Mouse (Mus musculus) cerebellum, adult 11 months (tissue): ENCODE results near the gene 1110004F10Rik.
A peak's percentile ranks its signal among the peaks of the same experiment; 100 is the strongest.

ENCODE experiments used
- DNase-seq: peaks from one replicate; pipeline ENCODE4 v3.0.0; 2022

The 1110004F10Rik gene

DNA sequence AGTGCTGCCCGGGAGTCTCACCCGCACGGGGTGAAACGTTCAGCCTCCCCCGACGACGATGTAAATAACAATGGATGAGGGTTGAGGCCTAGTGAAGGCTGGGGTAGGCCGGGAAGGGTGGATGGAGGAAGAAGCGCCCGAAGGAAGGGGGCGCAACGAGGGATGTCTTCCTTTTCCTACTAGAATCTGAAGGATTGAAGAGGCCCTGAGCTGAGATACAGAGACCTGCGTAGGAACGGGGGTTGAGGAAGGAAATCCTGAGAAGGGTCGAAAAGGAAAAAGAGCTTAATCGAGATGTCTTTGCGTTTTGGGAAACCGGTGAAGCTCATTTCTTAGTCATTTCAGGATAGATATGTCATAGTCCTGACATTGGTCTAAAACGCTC is 54.3 kb downstream of the 1110004F10Rik start:
- no peak for DNase-seq

- DNase-seq: no peak
Measured at GRCm38 (mm10) chr7:116099952-116100528, 60.8 kb downstream of the 1110004F10Rik start.

DNA sequence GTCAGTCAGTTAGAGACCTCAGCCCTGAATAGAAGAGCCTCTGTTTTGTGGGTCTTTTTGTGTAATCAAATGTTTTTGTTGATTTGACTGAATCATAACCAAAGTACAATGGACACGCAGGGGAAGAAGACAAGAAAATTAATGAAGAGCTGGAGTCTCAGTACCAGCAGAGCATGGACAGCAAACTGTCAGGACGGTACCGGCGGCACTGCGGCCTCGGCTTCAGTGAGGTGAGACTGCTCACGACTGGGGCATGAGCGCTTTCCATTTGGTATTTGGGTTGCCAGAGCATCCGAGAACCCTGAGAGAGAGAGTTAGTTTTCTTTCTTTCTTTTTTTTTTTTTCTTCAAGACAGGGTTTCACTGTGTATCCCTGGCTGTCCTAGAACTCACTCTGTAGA is 63.9 kb downstream of the 1110004F10Rik start:
- DNase-seq: no peak

- DNase-seq: no peak
Measured at GRCm38 (mm10) chr7:116110661-116111060, 71.5 kb downstream of the 1110004F10Rik start.

DNA sequence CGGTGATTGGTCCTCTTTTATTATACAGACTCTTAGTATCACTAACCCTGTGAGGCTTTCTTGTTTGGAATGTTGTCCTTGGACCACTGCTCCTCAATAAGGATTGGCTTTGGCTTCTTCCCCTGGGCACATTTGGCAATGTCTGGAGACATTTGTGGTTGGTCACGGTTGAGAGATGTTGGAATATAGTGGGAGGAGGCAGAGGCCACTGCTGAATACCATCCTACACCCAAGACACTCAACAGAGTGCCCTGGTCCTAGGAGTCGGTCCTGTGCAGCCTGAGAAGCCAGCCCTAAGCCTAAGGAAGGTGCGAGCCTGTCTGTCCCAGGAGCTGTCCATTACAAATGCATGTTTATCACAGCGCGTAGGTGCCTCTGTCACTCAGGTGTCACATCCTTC is 72.3 kb downstream of the 1110004F10Rik start:
- DNase-seq: no peak

DNA sequence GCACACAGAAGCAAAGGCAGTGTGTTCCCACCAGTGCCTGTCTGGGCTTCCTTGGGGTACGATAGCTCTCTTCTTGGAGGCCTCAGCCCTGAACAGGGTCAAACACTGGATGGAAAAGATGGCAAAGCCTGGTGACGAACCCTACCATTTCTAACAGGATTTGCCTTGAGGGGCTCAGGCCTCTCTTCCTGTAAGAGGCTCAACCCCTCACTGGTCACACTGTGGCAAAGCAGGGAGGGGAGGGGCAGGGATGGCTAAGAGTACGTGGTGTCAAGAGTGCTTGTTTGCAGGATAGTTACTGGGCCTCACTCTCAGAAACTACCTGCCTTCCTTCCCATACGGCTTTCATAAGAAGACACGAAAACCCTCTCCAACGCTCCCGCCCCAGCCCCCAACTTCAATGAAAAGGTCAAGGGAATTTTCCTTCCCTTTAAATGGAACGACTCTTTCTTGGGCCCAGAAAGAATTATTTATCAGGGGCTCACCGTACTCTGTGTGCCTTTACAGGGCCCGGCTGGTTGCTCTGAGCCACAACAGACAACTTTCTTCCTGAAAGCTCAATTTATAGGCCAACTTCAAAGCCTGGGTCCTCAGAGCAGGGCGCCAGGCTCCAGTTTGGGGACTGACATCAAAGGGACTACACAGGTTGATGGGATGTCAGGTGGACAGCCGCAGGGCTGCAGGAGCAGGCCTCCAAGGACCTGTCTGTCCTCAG is 76.2 kb downstream of the 1110004F10Rik start:
- DNase-seq: no peak

DNA sequence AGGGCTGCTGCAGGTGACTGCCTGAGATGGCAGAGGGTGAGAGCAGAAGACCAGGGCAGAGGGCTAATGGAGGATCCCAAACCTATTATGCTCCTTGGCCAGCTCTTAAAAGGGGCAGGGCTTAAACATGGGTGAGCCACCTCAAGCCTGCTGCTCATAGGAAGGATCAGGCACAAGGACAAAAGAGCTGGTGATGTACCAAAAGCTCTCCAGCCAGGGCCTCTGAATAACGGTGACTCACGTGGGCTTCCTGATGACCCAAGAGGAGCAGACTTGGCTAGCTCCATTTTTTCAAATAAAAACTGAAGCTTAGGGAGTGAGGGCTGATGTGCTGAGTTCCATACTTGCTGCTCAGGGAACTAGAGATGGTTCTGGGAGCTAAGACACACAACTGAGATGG is 76.8 kb downstream of the 1110004F10Rik start:
- DNase-seq: no peak

DNA sequence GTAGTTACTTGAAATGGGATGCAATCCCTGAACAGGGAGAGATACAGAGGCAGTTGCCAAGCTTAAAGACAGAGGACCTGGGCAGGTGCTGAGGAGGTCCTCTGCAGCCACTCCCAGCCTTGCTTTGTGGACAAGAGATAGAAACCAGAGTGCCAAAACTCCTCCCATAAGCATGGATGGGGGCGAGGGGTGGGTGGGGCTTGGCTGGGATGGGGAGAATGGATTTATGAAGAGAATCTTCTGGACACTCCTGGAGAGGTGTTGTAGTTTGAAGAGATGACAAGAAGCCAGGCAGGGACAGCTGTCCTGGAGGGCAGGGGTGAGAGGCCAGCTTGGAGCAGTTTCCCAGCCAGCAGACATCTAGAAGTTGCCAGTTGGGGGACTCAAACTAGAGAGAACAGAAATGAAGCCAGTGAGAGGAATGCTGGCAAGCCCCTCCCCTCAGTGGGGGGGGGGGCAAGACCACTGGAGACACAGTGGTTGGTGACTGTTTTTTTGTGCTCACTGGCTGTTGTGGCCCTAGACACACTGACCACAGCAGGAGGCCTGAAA is 80.2 kb downstream of the 1110004F10Rik start:
- no peak for DNase-seq

GRCm38 (mm10) chr7:116120737-116121136 is 81.5 kb downstream of the 1110004F10Rik start:
- DNase-seq: no peak

GRCm38 (mm10) chr7:116121202-116121601 is 82.0 kb downstream of the 1110004F10Rik start:
- no peak for DNase-seq

DNA sequence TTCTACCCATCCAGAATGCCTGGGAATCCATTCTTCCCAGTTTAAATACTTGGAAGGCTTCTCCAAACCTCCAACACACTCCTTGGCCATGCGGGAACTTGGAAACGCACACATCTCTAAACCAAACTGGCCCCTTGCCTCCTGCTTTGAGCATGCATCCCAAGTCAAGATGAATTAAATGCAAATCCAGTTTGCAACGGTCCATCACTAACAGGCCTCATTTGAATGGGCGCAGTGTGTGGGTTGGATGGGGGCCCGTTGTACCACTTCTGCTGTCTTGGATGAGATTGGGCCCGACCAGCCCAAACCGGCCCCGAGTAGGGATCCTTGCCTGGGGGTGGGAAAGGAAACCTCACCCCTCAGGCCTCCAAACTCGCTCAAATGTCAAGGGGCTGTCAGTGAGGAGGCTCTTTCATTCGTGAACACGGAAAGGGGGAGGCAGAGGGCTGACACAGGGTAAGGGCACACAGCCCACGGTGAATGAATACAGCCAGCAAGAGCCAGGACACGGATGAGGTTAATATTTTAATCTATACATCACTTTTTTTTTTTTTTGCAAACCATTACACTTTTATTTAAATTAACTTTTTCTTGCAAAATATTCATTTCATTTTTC is 83.9 kb downstream of the 1110004F10Rik start:
- DNase-seq: no peak

GRCm38 (mm10) chr7:116123597-116123985 is 84.4 kb downstream of the 1110004F10Rik start:
- DNase-seq: no peak

- no peak for DNase-seq
Measured at GRCm38 (mm10) chr7:116124057-116124456, 84.9 kb downstream of the 1110004F10Rik start.

GRCm38 (mm10) chr7:116125671-116126070 is 86.5 kb downstream of the 1110004F10Rik start:
- no peak for DNase-seq

DNA sequence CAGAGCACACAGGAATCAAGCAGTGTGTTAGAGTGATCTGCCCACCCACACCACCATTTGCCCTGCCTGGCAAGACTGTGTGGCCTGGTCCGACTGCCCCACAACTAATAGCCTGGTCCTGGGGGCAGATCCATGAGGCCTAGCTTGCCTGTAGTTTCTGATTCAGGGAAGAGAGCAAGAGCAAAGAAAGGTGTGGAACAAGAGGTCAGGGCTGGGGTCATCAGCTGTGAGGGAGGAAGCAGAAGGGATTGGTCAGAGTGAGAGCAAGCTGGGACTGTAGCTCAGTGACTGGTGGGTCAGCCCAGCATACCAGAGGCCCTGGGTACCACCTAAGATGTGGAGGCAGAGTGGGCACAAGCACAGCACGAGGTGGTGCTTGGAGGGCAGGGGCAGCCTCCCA is 87.9 kb downstream of the 1110004F10Rik start:
- DNase-seq: no peak

GRCm38 (mm10) chr7:116128286-116128685 is 89.1 kb downstream of the 1110004F10Rik start:
- DNase-seq: no peak

DNA sequence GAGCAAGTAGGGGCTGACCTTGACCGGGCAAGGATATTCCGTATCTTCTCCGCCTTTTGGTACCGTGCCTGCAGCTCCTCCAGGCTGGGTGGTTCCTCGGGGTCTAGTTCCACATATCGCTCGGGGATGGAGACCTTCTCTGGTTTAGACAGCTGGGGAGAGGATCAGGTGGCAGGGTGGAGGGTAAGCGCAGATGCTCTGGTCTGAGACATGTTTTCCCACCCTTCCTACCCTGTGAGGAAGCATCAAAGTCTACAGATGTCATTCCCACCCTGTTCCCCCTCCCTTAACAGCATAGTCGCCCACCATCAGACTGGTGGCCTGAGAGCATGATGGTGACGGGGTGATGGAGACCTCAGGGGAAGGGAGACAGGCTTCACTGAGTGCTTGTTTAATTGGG is 90.2 kb downstream of the 1110004F10Rik start:
- no peak for DNase-seq

DNA sequence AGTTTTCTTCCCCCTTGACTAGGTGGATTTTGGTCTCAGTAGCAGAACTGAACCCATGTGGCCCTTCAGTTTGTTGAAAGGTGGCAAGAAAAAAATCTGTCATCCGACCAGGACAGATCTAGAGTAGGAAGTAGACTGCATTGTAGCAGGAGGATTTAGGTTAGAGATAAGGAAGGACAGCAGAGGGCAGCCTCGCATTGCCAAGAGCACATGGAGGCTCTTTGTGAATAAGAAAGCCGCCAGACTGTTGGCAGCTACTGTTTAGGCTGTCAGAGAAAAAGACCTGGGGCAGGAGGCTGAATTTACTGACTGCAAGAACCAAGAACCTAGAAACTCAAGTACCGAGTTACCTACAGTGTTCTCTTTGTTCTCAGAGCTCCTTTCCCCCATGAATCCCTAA is 92.2 kb downstream of the 1110004F10Rik start:
- no peak for DNase-seq

GRCm38 (mm10) chr7:116132078-116132477 is 92.9 kb downstream of the 1110004F10Rik start:
- peak; percentile 64 for DNase-seq

DNA sequence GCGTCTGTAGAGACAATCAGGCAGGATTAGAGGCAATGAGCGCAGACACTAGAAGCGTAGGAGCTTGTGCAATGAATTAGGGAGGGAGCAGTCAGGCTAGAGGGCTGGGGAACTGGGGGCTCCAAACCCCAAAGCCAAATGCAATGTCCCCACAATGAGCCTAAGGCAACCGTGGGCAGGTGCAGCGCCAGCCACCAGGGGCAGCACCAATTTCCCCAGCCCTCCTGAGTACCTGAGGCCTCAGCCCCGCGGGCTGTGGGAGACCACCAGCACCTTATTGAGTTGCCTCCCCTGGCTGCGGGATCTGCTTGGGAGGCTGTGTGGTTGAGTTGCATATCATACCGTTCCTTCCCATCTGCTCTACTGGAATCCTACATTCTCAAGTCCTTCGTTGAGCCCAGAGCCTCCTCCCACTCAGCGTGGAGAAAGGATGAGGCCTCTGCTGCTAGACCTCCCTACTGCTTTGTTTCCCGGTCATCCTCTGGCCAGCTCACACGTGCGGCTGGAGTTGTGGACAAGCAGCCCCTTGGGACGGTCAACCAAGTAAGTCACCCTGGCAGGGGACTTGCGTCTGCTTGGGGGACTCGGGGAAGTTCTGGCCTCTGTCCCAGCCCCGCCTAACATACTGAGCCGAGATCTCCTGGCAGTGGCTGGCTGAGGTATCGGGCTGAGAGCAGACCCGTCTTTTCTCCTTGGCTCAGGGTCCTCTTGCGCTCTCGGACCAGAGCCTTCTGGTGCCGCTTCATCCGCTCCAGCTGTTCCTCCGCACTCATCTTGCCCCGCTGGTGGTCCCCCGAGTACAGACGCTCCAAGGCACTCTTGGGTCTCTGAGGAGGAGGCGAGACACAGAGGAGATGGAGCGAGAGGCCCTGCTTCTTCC is 95.5 kb downstream of the 1110004F10Rik start:
- no peak for DNase-seq

GRCm38 (mm10) chr7:116137149-116137548 is 98.0 kb downstream of the 1110004F10Rik start:
- no peak for DNase-seq

DNA sequence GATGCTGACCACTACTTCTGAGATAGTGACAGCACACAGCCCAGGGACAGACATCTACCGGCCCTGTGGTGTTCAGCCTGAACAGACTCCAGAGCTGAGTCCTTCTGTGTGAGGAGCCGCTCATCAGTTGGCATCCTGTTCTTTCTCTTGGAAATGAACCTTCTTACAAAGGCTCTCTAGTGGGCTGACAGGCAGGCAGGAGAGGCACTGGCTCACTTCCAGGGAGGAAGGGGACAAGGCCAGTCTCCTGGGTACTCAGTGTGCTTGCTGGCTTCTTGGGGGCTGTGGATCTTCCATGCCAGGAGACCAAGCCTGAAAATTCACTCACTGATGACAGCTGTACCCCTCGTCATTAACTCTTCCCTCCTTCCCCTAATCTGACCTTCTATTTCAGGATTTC is 98.5 kb downstream of the 1110004F10Rik start:
- no peak for DNase-seq

- no peak for DNase-seq
Measured at GRCm38 (mm10) chr7:116145030-116145429, 105.8 kb downstream of the 1110004F10Rik start.
